Mouse (Mus musculus) embryonic facial prominence, embryonic 12.5 days (tissue): Measurements from ENCODE around the gene Mbtd1. TPM values are rescaled to one million over a fixed set of nuclear protein-coding genes. Genes with fewer than 3 reads are reported as not detected.

Source experiments
- ATAC-seq: fragments of 200-750 bp; cut with Nextera tagmentation; 2 replicates; pipeline ENCODE4 v1.8.0; 2017; ENCODE audit not compliant: insufficient number of reproducible peaks, insufficient read depth, low FRiP score, low TSS enrichment
- H3K27ac ChIP-seq: fragments of 300-500 bp; sonication (generic); 2 replicates; pipeline ENCODE4 v1.5.1; 2016; ENCODE audit warnings: mild to moderate bottlenecking
- H3K27me3 ChIP-seq: fragments of 300-500 bp; sonication (generic); 2 replicates; pipeline ENCODE4 v1.6.1; 2016; ENCODE audit warnings: mild to moderate bottlenecking, moderate library complexity
- H3K36me3 ChIP-seq: fragments of 300-500 bp; sonication (generic); 2 replicates; pipeline ENCODE4 v1.6.1; 2016; ENCODE audit warnings: mild to moderate bottlenecking
- H3K4me1 ChIP-seq: fragments of 300-500 bp; sonication (generic); 2 replicates; pipeline ENCODE4 v1.6.1; 2016
- H3K4me2 ChIP-seq: fragments of 300-500 bp; sonication (generic); replicated peaks from 2 replicates; pipeline ENCODE4 v1.6.1; 2016; ENCODE audit warnings: mild to moderate bottlenecking, moderate library complexity
- H3K4me3 ChIP-seq: fragments of 300-500 bp; sonication (generic); 2 replicates; pipeline ENCODE4 v1.5.1; 2016; ENCODE audit warnings: mild to moderate bottlenecking
- H3K9ac ChIP-seq: fragments of 300-500 bp; sonication (generic); 2 replicates; pipeline ENCODE4 v1.6.1; 2016; ENCODE audit warnings: mild to moderate bottlenecking, moderate library complexity
- H3K9me3 ChIP-seq: fragments of 300-500 bp; sonication (generic); 2 replicates; pipeline ENCODE4 v1.6.1; 2016; ENCODE audit warnings: mild to moderate bottlenecking, moderate library complexity
- WGBS: fragments of 180-500 bp; shearing (Covaris S2); methylation state at CpG from one replicate; pipeline ENCODE4 v1.1.7; 2016; 5-methylcytosine and 5-hydroxymethylcytosine counted together
- polyA plus RNA-seq: library from polyadenylated mRNA; unstranded; fragments of >200 nt; fragmentation: Nextera tagmentation; extraction: Ambion mirVana; gene quantifications from 2 replicates; pipeline ENCODE4 v1.2.1, GENCODE M21; 2016

The Mbtd1 gene
- polyA plus RNA-seq, 1 experiment from 2014 or later: 42.6 TPM

- Histone ChIP-seq H3K36me3 (no peaks in the 10 kb centered on the region), H3K27ac (0 out of 2 replicates have a peak overlapping the region, but pooled peaks have one; percentile 32), H3K4me2 (no peak overlapping the region), H3K4me1 (no peaks in the 10 kb centered on the region), H3K4me3 (no peak overlapping the region), H3K9ac (no peak overlapping the region), H3K27me3 (no peaks in the 10 kb centered on the region), H3K9me3 (no peaks in the 10 kb centered on the region)
- ATAC-seq: no peak
- WGBS: 59% methylated on average over 12 of the region's 12 CpGs
These were observed 102.8 kb downstream of the Mbtd1 start for GRCm38 (mm10) chr11:93988328-93989062.

- Histone ChIP-seq H3K4me2 (peak overlapping the region; percentile 92), H3K4me3 (peak overlapping the region; percentile 93), H3K27ac (peak overlapping the region; percentile 93), H3K9ac (no peak overlapping the region), H3K9me3 (no peaks in the 10 kb centered on the region), H3K36me3 (no peaks in the 10 kb centered on the region), H3K4me1 (peaks cover 15% of the 10 kb centered on the region), H3K27me3 (no peaks in the 10 kb centered on the region)
- no peak for ATAC-seq
- WGBS: 64% methylated on average over 5 of the region's 5 CpGs
These were observed 108.9 kb downstream of the Mbtd1 start for GRCm38 (mm10) chr11:93994531-93994930.

GRCm38 (mm10) chr11:93995111-93995719 is 109.6 kb downstream of the Mbtd1 start:
- peak; percentile 50 for ATAC-seq
- peak overlapping the region; percentile 58 for H3K9ac ChIP-seq
- no peaks in the 10 kb centered on the region for H3K36me3 ChIP-seq
- peak overlapping the region; percentile 93 for H3K27ac ChIP-seq
- 6% methylated on average over 15 of the region's 15 CpGs for WGBS
- H3K4me1 ChIP-seq: peaks cover 15% of the 10 kb centered on the region
- H3K9me3 ChIP-seq: no peaks in the 10 kb centered on the region
- H3K4me2 ChIP-seq: peak overlapping the region; percentile 92
- H3K4me3 ChIP-seq: peak overlapping the region; percentile 93
- H3K27me3 ChIP-seq: no peaks in the 10 kb centered on the region

- Histone ChIP-seq H3K4me1 (peaks cover 15% of the 10 kb centered on the region), H3K4me2 (peak within 1 kb of the TSS; percentile 92), H3K9ac (peak within 1 kb of the TSS; percentile 94), H3K27me3 (no peaks in the 10 kb centered on the region), H3K36me3 (no peaks in the 10 kb centered on the region), H3K9me3 (no peaks in the 10 kb centered on the region), H3K4me3 (peak within 1 kb of the TSS; percentile 93), H3K27ac (peak within 1 kb of the TSS; percentile 93)
- WGBS: under 1% methylated on average over 60 of the region's 70 CpGs
- peak; percentile 90 for ATAC-seq
These were observed 110.2 kb downstream of the Mbtd1 start, which contains the start of gene Spag9 for GRCm38 (mm10) chr11:93995720-93996305. TSS of gene Spag9 (plus strand) at chr11:93996091.

Other genes starting within 250 kb of the Mbtd1 start
- 37.0 and 39.8 TPM in 2 replicates for gene Utp18, start 86 bp upstream of the Mbtd1 start, polyA plus RNA-seq
- 222 and 223 TPM in 2 replicates for gene Nme2, start 70.4 kb downstream of the Mbtd1 start, polyA plus RNA-seq
- 399 and 428 TPM in 2 replicates for gene Gm20390, start 82.4 kb downstream of the Mbtd1 start, polyA plus RNA-seq
- 155 and 162 TPM in 2 replicates for gene Nme1, start 82.7 kb downstream of the Mbtd1 start, polyA plus RNA-seq
- 56.5 and 57.3 TPM in 2 replicates for gene Spag9, start 110.2 kb downstream of the Mbtd1 start, polyA plus RNA-seq